Comparison of ENCODE assay signal across 8 mouse cellular contexts in the genomic region with DNA sequence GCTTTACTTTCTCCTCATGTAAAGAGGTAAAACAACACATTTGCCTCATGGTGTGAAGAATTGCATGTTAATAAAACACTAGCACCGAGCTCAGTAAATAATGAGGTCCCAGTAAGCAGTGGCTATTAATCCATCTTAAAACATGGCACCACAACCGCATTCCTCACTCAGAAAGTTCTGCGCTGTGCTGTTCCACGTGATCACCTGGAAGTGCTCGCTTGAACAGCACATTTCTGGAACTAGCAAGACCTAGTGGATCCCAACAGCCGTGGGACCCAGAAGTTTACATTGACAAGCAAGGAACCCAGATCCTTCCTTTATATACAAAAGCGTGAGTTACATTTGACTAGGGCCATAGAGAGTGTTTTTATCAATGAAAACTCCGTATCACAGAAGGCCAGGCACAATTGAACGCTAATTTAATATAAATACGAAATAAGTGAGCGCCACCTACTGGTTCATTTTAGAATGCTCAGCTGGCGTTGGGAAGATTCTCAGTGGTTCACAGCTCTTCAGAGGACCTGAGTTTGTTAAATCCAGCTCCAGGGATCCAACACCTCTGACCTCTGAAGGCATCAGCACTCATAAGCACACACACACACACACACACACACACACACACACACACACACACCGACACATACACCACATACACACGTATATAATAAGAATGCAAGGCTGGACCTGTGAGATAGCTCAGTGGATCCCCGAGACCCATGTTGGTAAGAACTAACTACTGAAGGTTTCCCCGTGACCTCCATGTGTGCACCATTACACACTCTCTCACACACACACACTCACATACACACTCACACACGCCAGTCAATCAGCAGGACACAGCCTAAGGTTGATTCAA. TPM values are rescaled to one million over a fixed set of nuclear protein-coding genes. Genes with fewer than 3 reads are reported as not detected.
DNase-seq lines count a peak whose midpoint lies in the region; ATAC-seq and TF ChIP-seq lines count a peak whose summit lies in the region.

No protein-coding gene starts in this region.

- H3K36me3 ChIP-seq in forebrain, embryonic 14.5 days (ENCODE audit: control insufficient read depth, insufficient read depth, low read length), result no peaks in the 10 kb centered on the region
- no peaks in the 10 kb centered on the region for H3K36me3 ChIP-seq in intestine, embryonic 14.5 days (ENCODE audit: control insufficient read depth, insufficient read depth, low read length)
- no peaks in the 10 kb centered on the region for H3K36me3 ChIP-seq in limb, embryonic 15.5 days
- no peaks in the 10 kb centered on the region for H3K36me3 ChIP-seq in midbrain, embryonic 14.5 days (ENCODE audit: control insufficient read depth, insufficient read depth, low read length)

- no peaks in the 10 kb centered on the region for H3K27me3 ChIP-seq in forebrain, embryonic 14.5 days (replicated peaks; ENCODE audit: control insufficient read depth, insufficient read depth, low read length)
- no peaks in the 10 kb centered on the region for H3K27me3 ChIP-seq in intestine, embryonic 14.5 days (replicated peaks; ENCODE audit: control insufficient read depth, insufficient read depth, low read length)
- H3K27me3 ChIP-seq in limb, embryonic 15.5 days, result no peaks in the 10 kb centered on the region
- no peaks in the 10 kb centered on the region for H3K27me3 ChIP-seq in midbrain, embryonic 14.5 days (ENCODE audit: control insufficient read depth, insufficient read depth, low read length)

- no peak for TF ChIP-seq POLR2A in bone marrow, adult 2 months (IDR thresholded peaks at IDR 0.05; ENCODE audit: borderline replicate concordance, control insufficient read depth, low read depth, low read length)

- H3K4me2 ChIP-seq in forebrain, embryonic 14.5 days (ENCODE audit: low read length), result peak overlapping the region; percentile 24; the same call in 1 of the 2 replicates
- H3K4me2 ChIP-seq in intestine, embryonic 14.5 days (ENCODE audit: low read length), result peak overlapping the region; percentile 33; the same call in 1 of the 2 replicates
- peak overlapping the region; percentile 36 for H3K4me2 ChIP-seq in limb, embryonic 15.5 days
- H3K4me2 ChIP-seq in midbrain, embryonic 14.5 days (ENCODE audit: low read length), result peak overlapping the region; percentile 44

- no peak overlapping the region for H3K27ac ChIP-seq in bone marrow, adult 2 months (ENCODE audit: control insufficient read depth, insufficient read depth, low read depth, low read length, poor library complexity)
- H3K27ac ChIP-seq in forebrain, embryonic 14.5 days (ENCODE audit: low read depth, low read length), result no peak overlapping the region
- H3K27ac ChIP-seq in intestine, embryonic 14.5 days (ENCODE audit: low read depth), result no peak overlapping the region
- no peak overlapping the region for H3K27ac ChIP-seq in limb, embryonic 15.5 days
- no peak overlapping the region for H3K27ac ChIP-seq in midbrain, embryonic 14.5 days (replicated peaks; ENCODE audit: low read depth, low read length)

- no peak overlapping the region for H3K9ac ChIP-seq in forebrain, embryonic 14.5 days (ENCODE audit: low read length)
- no peak overlapping the region for H3K9ac ChIP-seq in intestine, embryonic 14.5 days (ENCODE audit: low read length)
- no peak overlapping the region for H3K9ac ChIP-seq in limb, embryonic 15.5 days
- no peak overlapping the region for H3K9ac ChIP-seq in midbrain, embryonic 14.5 days (replicated peaks; ENCODE audit: low read length)

- H3K9me3 ChIP-seq in forebrain, embryonic 14.5 days (replicated peaks; ENCODE audit: control insufficient read depth, low read length), result no peaks in the 10 kb centered on the region
- no peaks in the 10 kb centered on the region for H3K9me3 ChIP-seq in intestine, embryonic 14.5 days (ENCODE audit: control insufficient read depth, low read length)
- H3K9me3 ChIP-seq in limb, embryonic 15.5 days, result no peaks in the 10 kb centered on the region
- H3K9me3 ChIP-seq in midbrain, embryonic 14.5 days (ENCODE audit: control insufficient read depth, low read length), result no peaks in the 10 kb centered on the region

- WGBS in bone marrow, adult 2 months, result 36% methylated on average over 17 of the region's 17 CpGs
- 34% methylated on average over 17 of the region's 17 CpGs for WGBS in forebrain, embryonic 14.5 days
- WGBS in intestine, embryonic 14.5 days, result 36% methylated on average over 17 of the region's 17 CpGs
- 28% methylated on average over 17 of the region's 17 CpGs for WGBS in limb, embryonic 15.5 days
- WGBS in midbrain, embryonic 14.5 days, result 34% methylated on average over 17 of the region's 17 CpGs

- H3K4me1 ChIP-seq in bone marrow, adult 2 months (ENCODE audit: control insufficient read depth, insufficient read depth, low read length), result peaks cover 2% of the 10 kb centered on the region; the same call in 1 of the 2 replicates
- no peaks in the 10 kb centered on the region for H3K4me1 ChIP-seq in forebrain, embryonic 14.5 days (ENCODE audit: control insufficient read depth, insufficient read depth, low read length)
- no peaks in the 10 kb centered on the region for H3K4me1 ChIP-seq in intestine, embryonic 14.5 days (replicated peaks; ENCODE audit: control insufficient read depth, insufficient read depth, low read length)
- H3K4me1 ChIP-seq in limb, embryonic 15.5 days, result 0 out of 2 replicates have a peak, but pooled peaks cover 3% of the 10 kb centered on the region
- H3K4me1 ChIP-seq in midbrain, embryonic 14.5 days (ENCODE audit: control insufficient read depth, insufficient read depth, low read length), result peaks cover 5% of the 10 kb centered on the region; the same call in 1 of the 2 replicates

- no peak overlapping the region for H3K4me3 ChIP-seq in bone marrow, adult 2 months (replicated peaks; ENCODE audit: control insufficient read depth, low read depth, low read length)
- H3K4me3 ChIP-seq in forebrain, embryonic 14.5 days (ENCODE audit: low read depth, low read length), result no peak overlapping the region
- H3K4me3 ChIP-seq in intestine, embryonic 14.5 days (ENCODE audit: low read depth, low read length), result no peak overlapping the region
- peak overlapping the region; percentile 11; the same call in 1 of the 2 replicates for H3K4me3 ChIP-seq in limb, embryonic 15.5 days
- H3K4me3 ChIP-seq in midbrain, embryonic 14.5 days (replicated peaks; ENCODE audit: low read depth, low read length), result no peak overlapping the region

- ATAC-seq in forebrain, embryonic 14.5 days, result peak; percentile 38
- no peak; the same call in 1 of the 2 replicates for ATAC-seq in intestine, embryonic 14.5 days (replicated peaks; ENCODE audit: low FRiP score, low TSS enrichment, low read depth)
- ATAC-seq in limb, embryonic 15.5 days (ENCODE audit: insufficient number of reproducible peaks, low FRiP score, low TSS enrichment, low read depth), result no peak
- peak; percentile 21; the same call in 1 of the 2 replicates for ATAC-seq in midbrain, embryonic 14.5 days (ENCODE audit: low FRiP score, low TSS enrichment)

- 0 out of 2 replicates have a peak, but pooled peaks have one; percentile 4 for TF ChIP-seq CTCF in bone marrow, adult 2 months (IDR thresholded peaks at IDR 0.05; ENCODE audit: control insufficient read depth, insufficient read depth, low read length)

- peak; percentile 63 for DNase-seq in kidney, adult 18-20 months
- no peak for DNase-seq in kidney, adult 11 months
- peak; percentile 80 for DNase-seq in forebrain, embryonic 14.5 days (ENCODE audit: low spot score)
- DNase-seq in intestine, embryonic 14.5 days (ENCODE audit: low spot score), result peak; percentile 76
- DNase-seq in midbrain, embryonic 14.5 days, result peak; percentile 91
- peak; percentile 38 for DNase-seq in thymus, postnatal 25 days

RNA-seq across cellular contexts. Expression of a gene that starts 25.5 kb away (rescaled TPM):
- 1,856 and 2,313 TPM in 2 replicates for polyA plus RNA-seq in bone marrow, adult 2 months (2011; ENCODE audit: insufficient read depth, insufficient read length, low replicate concordance, missing spikeins)
- 553 and 718 TPM in 2 replicates for polyA plus RNA-seq in forebrain, embryonic 14.5 days (2014; fragmentation: Nextera tagmentation; extraction: Ambion mirVana)
- 1,049 and 1,145 TPM in 2 replicates for polyA plus RNA-seq in intestine, embryonic 14.5 days (2014; fragmentation: Nextera tagmentation; extraction: Ambion mirVana)
- 646 and 717 TPM in 2 replicates for polyA plus RNA-seq in limb, embryonic 15.5 days (2015; fragmentation: Nextera tagmentation; extraction: Ambion mirVana)
- polyA plus RNA-seq in midbrain, embryonic 14.5 days (2014; fragmentation: Nextera tagmentation; extraction: Ambion mirVana), result 505 and 506 TPM in 2 replicates

RNA-seq across cellular contexts. Expression of a gene that starts 42.5 kb away (rescaled TPM):
- 39.7 and 51.0 TPM in 2 replicates for polyA plus RNA-seq in bone marrow, adult 2 months (2011; ENCODE audit: insufficient read depth, insufficient read length, low replicate concordance, missing spikeins)
- polyA plus RNA-seq in forebrain, embryonic 14.5 days (2014; fragmentation: Nextera tagmentation; extraction: Ambion mirVana), result 3.2 and 4.0 TPM in 2 replicates
- 5.0 and 6.2 TPM in 2 replicates for polyA plus RNA-seq in intestine, embryonic 14.5 days (2014; fragmentation: Nextera tagmentation; extraction: Ambion mirVana)
- polyA plus RNA-seq in limb, embryonic 15.5 days (2015; fragmentation: Nextera tagmentation; extraction: Ambion mirVana), result 5.6 and 7.8 TPM in 2 replicates
- polyA plus RNA-seq in midbrain, embryonic 14.5 days (2014; fragmentation: Nextera tagmentation; extraction: Ambion mirVana), result 6.3 and 8.4 TPM in 2 replicates

RNA-seq across cellular contexts. Expression of a gene that starts 51.3 kb away (rescaled TPM):
- 8.4 and 14.4 TPM in 2 replicates for polyA plus RNA-seq in bone marrow, adult 2 months (2011; ENCODE audit: insufficient read depth, insufficient read length, low replicate concordance, missing spikeins)
- 0.61 and 1.3 TPM in 2 replicates for polyA plus RNA-seq in forebrain, embryonic 14.5 days (2014; fragmentation: Nextera tagmentation; extraction: Ambion mirVana)
- polyA plus RNA-seq in intestine, embryonic 14.5 days (2014; fragmentation: Nextera tagmentation; extraction: Ambion mirVana), result 1.4 and 1.5 TPM in 2 replicates
- polyA plus RNA-seq in limb, embryonic 15.5 days (2015; fragmentation: Nextera tagmentation; extraction: Ambion mirVana), result 2.0 and 2.8 TPM in 2 replicates
- polyA plus RNA-seq in midbrain, embryonic 14.5 days (2014; fragmentation: Nextera tagmentation; extraction: Ambion mirVana), result 0.75 and 1.6 TPM in 2 replicates

RNA-seq across cellular contexts. Expression of a gene that starts 51.8 kb away (rescaled TPM):
- 43.1 and 76.8 TPM in 2 replicates for polyA plus RNA-seq in bone marrow, adult 2 months (2011; ENCODE audit: insufficient read depth, insufficient read length, low replicate concordance, missing spikeins)
- polyA plus RNA-seq in forebrain, embryonic 14.5 days (2014; fragmentation: Nextera tagmentation; extraction: Ambion mirVana), result 3.5 and 3.6 TPM in 2 replicates
- polyA plus RNA-seq in intestine, embryonic 14.5 days (2014; fragmentation: Nextera tagmentation; extraction: Ambion mirVana), result 3.9 and 4.1 TPM in 2 replicates
- 2.0 and 3.0 TPM in 2 replicates for polyA plus RNA-seq in limb, embryonic 15.5 days (2015; fragmentation: Nextera tagmentation; extraction: Ambion mirVana)
- 3.2 and 4.5 TPM in 2 replicates for polyA plus RNA-seq in midbrain, embryonic 14.5 days (2014; fragmentation: Nextera tagmentation; extraction: Ambion mirVana)

Comparison
In these comparisons a context has a peak if more than half of its experiments do, and no peak if none do; other contexts are left out.
1. ATAC-seq: peak in forebrain, embryonic 14.5 days (single experiment) and midbrain, embryonic 14.5 days (single experiment); none in intestine, embryonic 14.5 days (single experiment) and limb, embryonic 15.5 days (single experiment).
2. Peak in every context shown above with its lines, with median percentiles within 50 percentile points of each other: H3K4me2 ChIP-seq.